Mouse (Mus musculus) lung, postnatal 25 days (tissue): ENCODE results near the gene Btbd35f4.
"Not testable (repeated sequence)": the region's sequence is repeated elsewhere in the genome, so short reads cannot be mapped to it uniquely, and the experiment has no call there.

Source experiments
- DNase-seq: peaks from one replicate; pipeline ENCODE4 v3.0.0; 2022; ENCODE audit warnings: low spot score

The Btbd35f4 gene

DNA sequence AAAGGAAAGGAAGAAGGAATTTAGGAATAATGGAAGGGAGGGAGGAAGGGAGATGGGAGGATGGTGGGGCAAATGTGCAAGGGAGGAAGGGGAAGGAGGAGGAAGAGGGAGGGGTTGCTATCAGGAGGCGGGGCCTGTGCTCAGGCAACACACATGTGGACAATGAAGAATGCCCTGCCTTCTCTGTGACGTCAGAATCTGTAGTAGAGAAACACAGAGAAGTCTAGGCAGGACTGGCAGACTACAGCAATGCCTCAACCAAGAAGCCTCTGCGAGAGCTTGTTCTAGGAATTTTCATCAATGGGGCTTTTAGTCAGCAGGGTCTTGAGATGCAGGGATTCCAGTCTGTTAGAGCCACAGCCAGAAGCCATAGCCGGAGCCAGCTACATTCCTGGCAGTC is at the start of gene Btbd35f4:
Gene Btbd35f4 (plus strand): TSS at position 301 of the 400 bp plus-strand sequence.
- not testable (repeated sequence) for DNase-seq

DNA sequence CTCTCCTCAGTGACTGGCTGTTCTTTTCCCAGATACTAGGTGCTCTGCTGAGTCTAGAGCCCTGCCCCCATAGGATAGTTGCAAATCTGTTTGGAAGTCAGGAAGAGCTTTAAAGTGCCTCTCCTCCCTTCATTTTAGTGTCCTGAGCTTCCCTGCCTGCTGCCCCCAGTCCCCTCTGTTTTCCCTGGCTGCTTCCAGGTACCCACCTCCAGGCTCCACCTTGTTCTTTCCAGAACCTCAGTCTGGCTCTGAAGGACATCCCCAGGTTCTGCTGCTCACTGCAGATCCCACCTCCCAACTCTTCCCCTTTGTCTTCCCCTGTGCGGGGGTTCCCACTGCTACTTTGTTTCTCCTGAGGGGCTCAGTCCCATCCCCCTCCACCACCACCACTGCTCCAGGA is 39.7 kb downstream of the Btbd35f4 start:
- not testable (repeated sequence) for DNase-seq
